Mouse (Mus musculus) ovary, postnatal 14 days (tissue): ENCODE data around the gene Utf1.

Experiments used
- DNase-seq: peaks from one replicate; pipeline ENCODE4 v3.0.0; 2022; ENCODE audit warnings: low spot score

Utf1 gene

DNA sequence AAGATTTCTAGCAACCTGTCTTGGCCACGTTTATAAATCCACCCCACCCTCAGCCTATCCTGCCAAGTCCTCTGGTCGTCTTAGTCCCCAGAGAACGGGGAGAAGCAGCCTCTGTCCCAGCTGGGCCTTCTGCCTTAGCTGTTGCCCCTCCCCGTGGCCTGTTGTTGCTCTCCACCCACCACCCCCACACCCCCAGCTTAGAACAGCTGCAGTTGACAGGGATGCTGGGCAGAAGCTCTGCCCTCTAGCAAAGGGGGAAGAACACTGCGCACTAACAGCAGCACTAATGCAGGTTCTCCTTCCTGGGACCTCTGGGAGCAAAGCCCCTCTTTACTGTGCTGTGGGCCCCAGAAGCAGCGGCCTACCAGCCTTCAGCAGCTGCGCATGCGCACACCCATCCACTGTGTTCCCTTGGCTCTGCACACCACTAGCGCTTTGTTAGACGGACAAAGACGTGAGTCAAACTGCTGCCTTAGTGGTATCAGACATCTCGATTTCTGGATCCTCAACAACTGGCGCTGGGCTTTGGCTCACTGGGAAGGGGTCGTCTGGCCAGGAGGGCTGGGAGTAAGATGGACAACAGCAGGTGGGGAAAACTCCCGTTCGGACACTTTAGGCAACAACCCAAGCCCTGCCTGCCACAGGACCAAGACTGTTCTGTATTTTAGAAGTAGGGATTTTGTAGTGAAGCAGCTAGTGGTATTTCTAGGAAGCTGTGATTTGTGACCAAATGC, 2.9 kb upstream of the Utf1 start:
- no peak for DNase-seq

DNA sequence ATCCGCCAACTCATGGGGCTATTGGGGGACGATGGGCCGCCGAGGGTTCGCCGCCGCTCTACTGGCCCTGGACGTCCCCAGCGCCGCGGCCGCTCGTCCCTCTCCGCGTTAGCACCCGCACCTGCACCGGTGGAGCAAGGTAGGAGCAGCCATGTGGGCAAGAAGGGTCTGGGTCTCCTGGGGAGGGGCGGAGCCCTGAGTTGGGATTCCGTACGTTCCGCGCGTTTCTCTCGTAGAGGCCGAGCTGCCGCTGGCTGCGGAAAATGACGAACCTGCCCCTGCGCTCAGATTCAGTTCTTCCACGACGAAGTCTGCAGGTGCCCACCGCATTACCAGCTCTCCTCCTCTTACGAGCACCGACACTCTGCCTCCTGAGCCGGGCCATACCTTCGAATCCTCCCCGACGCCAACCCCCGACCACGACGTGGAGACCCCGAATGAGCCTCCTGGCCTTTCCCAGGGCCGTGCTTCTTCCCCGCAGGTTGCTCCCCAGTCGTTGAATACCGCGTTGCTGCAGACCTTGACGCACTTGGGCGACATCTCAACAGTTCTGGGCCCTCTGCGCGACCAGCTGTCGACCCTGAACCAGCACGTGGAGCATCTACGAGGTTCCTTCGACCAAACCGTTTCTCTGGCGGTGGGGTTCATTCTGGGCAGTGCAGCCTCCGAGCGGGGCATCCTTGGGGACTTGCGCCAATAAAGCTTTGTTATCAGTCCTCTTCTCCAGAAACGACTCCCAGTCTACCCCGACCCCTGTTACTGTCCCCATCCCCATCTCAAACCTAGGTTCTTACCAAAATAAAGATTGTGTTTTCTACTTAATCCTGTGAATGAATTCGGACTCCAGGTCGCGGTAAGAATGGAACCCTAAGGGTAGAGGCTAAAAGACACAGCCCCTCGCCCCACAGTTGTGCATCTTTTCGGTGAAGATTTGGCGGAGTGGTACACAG, 977 bp downstream of the Utf1 start:
- no peak for DNase-seq

DNA sequence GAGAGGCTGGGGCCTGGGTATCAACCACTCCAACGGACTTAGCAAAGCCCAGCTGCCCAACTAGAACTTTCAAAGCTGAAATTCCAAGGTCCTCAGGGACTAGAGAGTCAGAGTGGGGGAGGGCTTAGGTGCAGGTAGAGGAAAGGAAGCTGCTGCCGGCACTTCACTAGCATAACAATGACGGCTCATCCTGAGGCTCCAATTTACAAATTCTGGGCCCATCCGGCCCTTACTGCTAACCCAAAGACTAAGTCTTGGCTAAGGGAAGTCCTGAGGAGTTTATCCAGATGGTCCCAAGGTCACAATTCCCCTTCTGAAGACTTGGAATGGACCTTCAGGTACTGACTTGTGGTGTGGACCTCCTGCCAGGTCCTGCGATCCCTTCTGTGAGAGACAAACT, 1.9 kb downstream of the Utf1 start:
- no peak for DNase-seq

DNA sequence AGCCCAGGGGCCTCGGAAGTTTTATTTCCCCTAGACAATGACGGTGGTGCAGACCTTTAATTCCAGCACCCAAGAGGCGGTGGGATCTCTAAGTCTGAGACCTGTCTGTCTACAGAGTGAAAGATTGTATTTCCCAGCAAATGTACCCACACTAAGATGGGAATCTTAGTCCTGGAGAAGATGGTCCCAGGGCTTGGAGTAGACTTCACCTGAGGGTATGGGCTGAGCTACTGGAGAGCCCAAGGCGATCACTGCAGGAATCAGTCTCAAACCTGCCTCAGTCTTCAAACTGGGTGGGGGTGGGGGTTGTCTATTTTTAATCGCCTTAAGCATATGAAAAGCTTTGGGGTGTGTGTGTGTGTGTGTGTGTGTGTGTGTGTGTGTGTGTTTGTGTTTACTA, 2.4 kb downstream of the Utf1 start:
- no peak for DNase-seq

DNA sequence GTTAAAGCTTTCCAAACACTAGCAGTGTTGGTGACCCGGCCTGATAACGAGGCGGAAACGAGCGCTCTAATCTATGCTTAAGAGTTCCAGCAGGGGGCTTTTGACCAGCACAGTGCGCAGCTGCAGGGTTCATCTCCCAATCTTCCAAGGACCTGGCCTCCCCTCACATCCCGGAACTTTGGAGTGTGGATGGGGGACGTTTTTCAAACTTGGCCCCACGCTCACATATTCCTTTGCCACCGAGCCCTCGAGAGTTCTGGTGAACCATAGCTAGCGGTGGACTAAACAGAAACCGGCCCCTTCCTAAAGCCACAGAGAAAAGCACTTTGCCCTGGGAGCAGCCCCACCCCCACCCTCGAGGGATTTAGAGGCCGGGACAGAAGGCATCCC, 6.3 kb downstream of the Utf1 start:
- peak; percentile 33 for DNase-seq

DNA sequence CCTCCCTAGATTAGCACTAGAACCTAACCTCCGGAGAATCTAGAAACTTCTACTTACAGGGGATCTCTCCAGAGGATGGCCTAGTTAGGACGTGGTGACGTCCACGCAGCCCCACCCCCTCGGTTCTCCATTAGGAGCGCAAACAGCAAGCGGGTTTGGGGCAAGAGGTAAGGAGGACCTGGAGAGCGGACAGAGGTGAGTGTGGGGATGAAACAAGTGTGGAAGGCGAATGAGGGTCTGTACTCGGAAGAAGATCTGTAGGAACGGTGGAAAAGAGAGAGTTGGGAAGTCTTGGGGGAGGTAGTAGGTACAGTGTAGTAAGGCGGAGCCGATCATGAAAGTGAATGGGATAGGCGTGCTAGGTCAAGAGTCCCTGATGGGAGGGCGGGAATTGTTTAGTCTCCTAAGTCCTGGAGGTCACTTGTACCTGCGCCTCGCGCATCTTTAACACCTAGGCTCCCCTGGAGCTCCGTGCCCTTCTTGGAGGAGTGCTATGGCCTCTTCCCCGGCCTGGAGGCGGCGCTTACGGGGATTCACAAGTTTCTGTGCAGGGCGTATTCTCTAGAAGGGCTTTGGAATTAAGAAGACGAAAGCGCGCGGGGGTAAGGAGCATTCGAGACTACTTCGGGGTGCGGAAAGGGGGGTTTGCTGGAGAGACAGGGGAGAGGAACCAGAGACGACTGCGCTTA, 6.8 kb downstream of the Utf1 start:
- peak; percentile 29 for DNase-seq

DNA sequence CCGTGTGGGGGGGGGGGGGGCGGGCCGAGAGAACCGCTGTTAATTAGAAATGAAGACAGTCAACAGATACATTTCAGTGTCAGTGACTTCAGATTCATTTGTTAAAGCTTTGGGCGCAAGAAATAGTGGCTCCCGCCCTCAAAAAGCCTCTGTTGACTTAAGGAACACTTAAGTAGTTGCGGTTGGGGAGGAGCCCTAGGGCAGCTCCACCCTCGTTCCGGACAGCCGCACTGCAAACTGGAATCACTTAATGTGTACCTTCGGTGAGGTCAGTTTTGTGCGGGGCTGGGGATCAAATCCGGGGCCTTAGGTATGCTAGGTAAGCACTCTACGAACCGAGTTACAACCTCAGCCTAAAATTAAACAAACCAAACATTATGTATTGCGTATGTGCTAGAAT, 7.5 kb downstream of the Utf1 start:
- DNase-seq, result no peak

DNA sequence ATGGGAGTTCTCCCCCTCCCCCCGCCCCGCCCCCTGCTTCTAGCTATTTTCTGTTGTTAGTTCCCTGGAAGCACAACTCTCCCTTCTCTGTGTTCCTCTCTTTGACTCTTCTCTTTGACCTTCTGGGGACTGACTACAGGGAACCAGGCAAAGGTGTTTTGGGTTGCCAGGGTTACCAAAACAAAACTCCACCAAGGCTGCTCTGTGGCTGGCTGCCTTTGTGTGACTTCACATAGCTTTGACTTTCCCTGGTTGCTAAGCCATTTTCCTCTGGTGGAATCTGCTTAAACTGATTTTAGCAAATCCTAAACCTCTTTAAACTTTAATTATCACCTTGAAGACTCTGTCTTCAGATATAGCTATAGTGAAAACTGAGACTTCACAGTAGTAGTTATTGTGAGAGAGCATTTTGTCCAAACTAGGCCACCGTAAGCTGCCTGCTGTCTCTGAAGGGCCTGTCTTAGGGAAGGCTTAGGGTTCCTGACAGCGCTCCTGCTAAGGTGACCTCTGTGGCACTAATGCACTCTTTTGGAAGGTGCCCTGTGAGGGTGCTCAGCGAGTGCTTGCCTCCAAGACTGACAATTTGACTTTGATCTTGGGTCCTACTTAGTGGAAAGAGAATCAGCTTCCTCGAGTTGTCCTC, 8.5 kb downstream of the Utf1 start:
- no peak for DNase-seq

DNA sequence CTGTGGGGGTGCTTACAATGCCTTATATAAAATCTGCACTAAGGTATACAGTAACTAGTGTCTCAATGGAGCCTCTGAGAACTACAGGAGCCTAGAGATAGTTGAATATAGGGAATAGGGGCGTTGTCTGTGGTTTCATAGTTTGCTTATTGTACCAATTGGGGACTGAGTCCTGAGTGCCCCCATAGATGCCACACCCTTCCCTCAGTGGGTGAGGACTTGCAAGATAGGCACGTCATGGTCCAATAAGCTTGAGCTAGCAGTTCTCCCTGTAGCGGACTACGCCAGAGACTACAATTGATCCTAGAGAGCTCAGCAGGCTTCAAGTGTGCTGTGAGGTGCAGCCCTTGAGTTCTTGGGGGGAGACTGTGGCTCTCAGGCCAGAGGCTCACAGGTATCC, 11.9 kb downstream of the Utf1 start:
- no peak for DNase-seq

DNA sequence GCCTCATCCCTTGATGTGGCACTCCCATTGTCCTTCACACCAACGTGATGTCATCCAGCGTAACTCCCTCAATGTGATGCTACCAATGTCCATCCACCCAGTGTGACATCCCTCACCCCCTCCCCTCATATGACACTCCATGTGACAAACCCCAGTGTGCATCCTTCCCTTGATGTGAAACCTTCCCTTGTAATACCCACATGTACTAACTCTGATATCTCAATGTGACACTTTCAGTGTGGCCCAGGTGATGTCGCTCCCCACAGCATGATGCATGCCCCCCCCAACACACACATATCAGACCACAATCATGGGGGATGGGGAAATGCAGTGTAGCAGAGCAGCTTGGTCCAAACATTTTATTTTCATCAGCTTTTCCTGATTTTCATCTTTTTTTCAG, 13.1 kb downstream of the Utf1 start:
- DNase-seq, result no peak

DNA sequence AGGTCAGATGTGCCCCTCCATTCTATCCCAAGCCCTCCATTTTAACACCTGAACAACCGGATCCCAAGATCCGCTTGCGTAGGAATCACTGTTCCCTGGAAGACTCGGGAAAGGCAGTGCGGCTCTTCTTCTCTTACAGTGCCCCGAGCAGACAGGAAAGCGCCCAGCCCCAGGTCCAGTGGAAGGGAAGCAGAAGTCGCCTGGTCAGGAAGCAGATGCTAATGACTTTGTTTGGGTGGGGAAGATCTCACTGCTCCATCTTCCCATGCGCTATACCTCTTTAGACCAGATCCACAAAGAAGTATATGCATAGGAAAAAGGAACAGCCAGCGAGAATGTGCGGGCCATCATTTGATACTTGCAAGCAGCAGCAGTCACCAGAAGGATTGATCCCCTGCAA, 13.8 kb downstream of the Utf1 start:
- no peak for DNase-seq

DNA sequence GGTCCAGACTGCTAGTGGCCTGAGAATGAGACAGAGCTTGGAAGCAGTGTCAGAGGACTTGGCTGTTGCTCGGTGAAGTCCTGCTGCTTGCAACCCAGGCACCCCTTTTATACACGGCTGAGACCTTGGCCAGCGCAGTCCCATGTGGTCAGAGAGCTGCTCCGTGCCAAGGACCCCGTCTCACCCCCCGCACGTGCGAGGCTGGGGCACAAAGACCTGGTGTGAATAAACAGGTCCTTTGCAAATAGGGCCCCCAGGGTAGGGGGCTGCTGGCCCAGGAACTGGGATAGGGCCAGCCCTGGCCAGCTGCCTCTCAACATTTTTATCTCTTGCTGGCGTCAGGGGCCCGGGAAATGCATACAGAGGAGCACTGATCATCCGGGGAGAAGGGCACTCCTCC, 14.4 kb downstream of the Utf1 start:
- peak; percentile 46 for DNase-seq

DNA sequence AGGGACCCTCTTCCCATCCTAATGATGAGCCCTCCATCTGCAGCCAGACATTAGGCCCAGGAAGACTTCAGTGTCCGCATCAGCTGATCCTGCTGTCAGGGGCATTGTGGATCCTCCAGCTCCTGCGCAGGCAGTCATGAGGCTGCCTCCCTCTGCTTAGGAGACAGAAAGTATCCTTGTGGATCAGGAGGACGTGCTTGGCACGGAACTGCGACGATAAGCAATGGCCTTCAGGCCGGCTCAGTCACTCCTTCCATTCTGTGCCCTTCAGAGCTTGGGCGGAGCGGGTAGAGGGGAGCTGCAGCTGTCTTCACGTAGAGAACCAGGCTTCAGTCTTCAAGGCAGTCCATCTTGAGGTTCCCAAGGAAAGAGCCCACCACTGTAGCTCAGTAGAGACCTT, 17.6 kb downstream of the Utf1 start:
- DNase-seq, result no peak

DNA sequence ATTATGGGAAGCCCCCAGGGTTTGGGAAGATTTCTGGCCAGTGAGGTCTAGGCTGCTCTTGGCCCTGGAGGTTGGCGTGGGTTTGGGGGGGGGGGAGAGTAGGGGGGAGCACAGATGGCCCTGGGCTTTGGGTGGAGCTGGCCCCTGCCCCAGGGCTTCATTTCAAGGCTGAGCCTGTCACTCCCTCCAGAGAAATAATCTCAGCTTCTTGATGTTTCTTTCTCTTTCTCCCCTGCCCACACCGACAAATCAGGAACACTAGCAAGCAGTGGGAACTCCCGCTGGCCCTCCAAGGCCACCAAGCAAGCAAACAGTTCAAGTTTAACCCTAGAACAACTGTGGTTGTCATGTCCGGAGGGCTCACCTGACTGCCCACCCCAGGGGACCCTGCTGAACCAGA, 20.2 kb downstream of the Utf1 start:
- DNase-seq, result no peak

DNA sequence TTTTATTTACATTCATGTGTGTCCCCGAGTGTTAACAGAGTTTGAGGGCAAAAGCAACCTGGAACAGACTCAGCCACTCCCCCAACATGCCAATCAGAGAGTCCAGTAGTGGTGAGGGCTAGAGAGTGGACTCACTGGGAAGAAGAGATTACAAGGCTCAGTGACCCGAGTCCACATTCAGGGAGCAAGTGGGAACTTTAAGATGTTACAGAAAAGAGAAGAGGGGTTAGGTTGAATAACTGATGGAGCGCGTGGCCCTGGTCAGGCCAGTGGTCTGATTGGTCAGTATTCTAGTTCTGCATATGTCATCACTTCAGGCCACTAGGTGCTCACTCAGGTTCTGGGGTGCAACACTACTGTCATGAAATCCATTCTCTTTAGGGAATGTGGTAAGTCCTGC, 23.6 kb downstream of the Utf1 start:
- DNase-seq, result no peak

DNA sequence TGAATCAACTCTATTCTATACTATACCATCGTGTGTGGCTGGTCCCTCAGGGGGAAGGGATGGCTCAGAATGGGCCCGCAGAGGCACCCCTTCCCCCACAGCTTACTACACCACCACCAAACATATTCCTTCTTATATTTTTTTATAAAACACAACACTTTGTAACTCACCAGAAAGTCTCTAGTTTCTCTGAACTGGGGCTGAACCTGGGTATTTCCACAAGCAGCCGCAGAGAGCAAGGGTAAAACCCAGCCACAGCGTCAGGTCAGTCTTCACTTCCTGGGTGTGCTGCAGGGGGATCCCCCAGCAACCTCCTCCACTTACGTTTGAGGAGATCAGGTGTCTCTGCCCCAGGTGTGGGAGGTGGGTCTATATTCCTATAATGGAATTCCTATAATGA, 24.8 kb downstream of the Utf1 start:
- no peak for DNase-seq

DNA sequence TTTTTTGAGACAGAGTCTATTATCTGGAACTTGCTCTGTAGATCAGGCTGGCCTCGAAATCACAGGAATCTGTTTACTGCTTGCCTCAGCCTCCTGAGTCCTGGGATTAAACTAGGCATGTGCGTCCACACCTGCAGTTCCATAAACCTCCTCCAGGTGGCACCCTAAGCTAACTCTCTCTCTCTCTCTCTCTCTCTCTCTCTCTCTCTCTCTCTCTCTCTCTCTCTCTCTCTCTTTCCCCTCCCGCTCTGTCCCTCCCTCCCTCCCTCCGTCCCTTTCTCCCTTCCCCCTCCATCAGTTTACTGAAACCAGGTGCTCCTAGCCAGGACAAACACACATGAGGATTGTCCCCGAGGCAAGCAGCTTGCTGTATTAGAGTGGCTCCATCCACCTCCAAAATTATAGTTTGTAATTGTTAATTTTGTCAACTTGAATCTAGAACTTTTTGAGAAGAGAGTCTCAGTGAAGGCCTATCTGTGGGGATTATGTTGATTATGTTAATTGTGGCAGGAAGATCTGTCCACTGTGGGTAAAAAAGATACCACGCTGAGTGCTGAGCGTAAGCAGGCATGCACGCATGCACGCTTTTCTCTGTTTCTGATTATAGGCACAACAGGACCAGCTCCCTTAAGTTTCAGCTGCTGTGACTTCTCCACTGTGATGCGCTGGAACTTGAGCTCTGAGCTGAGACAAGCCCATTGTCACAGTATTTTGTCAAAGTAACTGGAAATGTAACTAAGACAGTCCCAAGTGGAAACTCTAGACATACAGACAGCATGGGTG, 25.9 kb downstream of the Utf1 start:
- peak; percentile 79 for DNase-seq

DNA sequence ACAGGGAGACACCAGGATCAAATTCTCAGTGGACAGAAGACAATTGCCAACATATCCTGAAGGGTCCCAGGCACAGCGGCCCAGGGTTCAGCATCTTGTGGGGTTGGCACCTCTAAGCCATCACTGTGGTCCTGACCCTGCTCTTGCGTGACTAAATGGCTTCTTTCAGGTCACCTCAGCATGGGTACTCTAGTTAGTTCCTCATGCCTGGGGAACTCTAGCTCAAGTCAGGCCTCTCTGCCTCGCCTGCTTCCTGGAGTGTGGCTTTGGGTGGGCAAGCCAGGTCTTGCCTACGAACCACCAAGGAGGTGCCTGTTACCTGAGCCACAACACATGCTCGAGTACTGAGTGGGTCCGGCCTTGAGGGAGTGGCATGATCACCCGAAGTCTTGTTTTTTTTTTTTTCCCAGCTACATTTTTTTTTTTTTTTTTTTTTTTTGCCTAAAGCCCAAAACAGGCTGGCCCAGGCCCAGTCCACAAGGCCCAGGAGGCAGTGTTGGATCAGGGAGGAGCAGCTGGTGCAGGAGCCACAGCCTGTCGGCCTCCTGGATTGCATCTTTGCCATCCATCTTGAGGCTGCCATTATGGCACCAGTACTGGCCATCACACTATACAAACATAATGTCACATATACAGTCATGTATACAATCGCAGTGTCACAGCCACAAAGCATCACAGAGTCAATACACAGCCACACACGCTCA, 26.8 kb downstream of the Utf1 start:
- DNase-seq, result no peak

DNA sequence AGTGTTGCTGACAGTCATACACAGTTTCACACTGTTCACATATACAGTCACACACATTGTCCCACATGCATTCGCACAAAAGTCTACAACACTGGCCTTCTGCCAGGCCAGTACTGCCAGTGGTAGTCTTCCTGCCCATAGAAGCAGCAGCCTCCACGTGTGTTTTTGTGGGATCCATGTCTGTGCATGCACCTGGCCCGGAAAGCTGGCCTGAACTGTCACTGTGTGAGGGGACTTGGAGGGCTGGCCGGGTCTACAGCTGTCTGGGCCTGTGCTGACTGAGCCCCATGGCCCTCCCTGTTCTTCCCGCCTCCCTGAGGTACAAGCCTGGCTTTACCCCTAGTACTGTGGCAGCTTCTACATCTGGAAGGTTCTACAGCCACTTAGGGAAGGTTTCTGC, 27.4 kb downstream of the Utf1 start:
- DNase-seq, result no peak

DNA sequence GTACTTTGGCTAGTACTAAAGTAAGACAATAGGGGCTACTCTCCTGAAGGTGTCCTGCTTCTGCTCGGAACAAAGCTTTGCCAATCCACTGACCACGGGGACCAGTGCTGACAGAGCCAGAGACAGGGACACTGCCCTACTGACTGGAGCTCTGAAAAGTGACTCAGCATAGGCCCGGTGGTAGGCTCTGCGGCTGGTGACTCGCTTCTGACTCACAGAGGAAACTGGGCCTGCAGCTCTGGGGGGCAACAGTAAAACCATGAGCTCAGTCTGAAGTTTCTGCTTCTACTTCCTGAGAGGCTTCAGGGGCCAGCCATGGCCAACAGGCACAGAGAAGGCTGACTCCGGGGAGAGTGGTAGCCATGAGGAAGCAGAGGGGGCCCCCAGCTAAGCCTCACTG, 27.8 kb downstream of the Utf1 start:
- no peak for DNase-seq

DNA sequence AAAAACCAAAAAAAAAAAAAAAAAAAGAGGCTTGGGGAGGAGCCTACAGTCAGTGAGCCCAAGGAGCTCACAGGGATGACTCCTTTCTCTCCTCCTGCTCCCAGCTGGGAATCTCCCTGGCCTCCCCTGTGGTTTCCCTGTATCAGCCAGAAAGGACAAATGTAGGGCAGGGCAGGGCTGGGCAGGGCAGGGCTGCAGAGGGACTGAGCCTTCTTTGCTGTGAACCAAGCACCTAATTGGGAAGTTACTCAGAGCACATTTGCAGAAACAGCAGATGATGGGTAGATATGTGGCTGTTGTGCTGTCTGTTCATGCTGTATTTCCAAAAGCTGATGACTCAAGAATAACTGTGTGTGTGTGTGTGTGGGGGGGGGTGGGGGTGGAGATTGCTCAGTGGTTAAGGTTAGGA, 29.3 kb downstream of the Utf1 start:
- DNase-seq, result no peak
